Mouse (Mus musculus) thymus, adult 2 months (tissue): ENCODE results near the gene Slc6a21. TPM values are rescaled to one million over a fixed set of nuclear protein-coding genes. Genes with fewer than 3 reads are reported as not detected.

Experiments used
- DNase-seq: peaks from one replicate; pipeline ENCODE4 v3.0.0; 2021
- H3K27ac ChIP-seq: fragments of 200-500 bp; 2 replicates; pipeline ENCODE4 v1.5.1; 2012; ENCODE audit warnings: low read length, control low read depth; ENCODE audit not compliant: control insufficient read depth, insufficient read depth
- H3K27me3 ChIP-seq: fragments of 200-500 bp; 2 replicates; pipeline ENCODE4 v1.6.1; 2012; ENCODE audit warnings: mild to moderate bottlenecking, low read length, moderate library complexity, mixed read lengths; ENCODE audit not compliant: control insufficient read depth, insufficient read depth
- H3K36me3 ChIP-seq: fragments of 200-500 bp; 2 replicates; pipeline ENCODE4 v1.6.1; 2012; ENCODE audit warnings: mild to moderate bottlenecking, low read length, moderate library complexity; ENCODE audit not compliant: control insufficient read depth, insufficient read depth
- H3K4me1 ChIP-seq: fragments of 200-500 bp; replicated peaks from 2 replicates; pipeline ENCODE4 v1.6.1; 2012; ENCODE audit warnings: low read length; ENCODE audit not compliant: control insufficient read depth, insufficient read depth
- H3K4me3 ChIP-seq: fragments of 200-500 bp; 2 replicates; pipeline ENCODE4 v1.5.1; 2012; ENCODE audit warnings: mild to moderate bottlenecking, low read length, control low read depth, moderate library complexity; ENCODE audit not compliant: control insufficient read depth, insufficient read depth
- CTCF ChIP-seq: fragments of 200-500 bp; IDR thresholded peaks from 2 replicates; pipeline ENCODE4 v1.5.1; 2012; ENCODE audit warnings: mild to moderate bottlenecking, control low read depth, low read length, moderate library complexity, borderline replicate concordance; ENCODE audit not compliant: control insufficient read depth, poor library complexity, insufficient read depth; ENCODE audit errors: extremely low read depth
- POLR2A ChIP-seq: fragments of 200-500 bp; IDR thresholded peaks from 2 replicates; pipeline ENCODE4 v1.6.1; 2012; ENCODE audit warnings: mild to moderate bottlenecking, low read length, control low read depth, moderate library complexity; ENCODE audit not compliant: control insufficient read depth, poor library complexity, insufficient read depth; ENCODE audit errors: extremely low read depth
- WGBS: fragments of 180-500 bp; shearing (Covaris S2); methylation state at CpG from one replicate; pipeline ENCODE4 v1.1.7; 2018; 5-methylcytosine and 5-hydroxymethylcytosine counted together
- polyA plus RNA-seq: library from polyadenylated mRNA; depleted of rRNA; stranded (reverse); fragments of >200 nt; gene quantifications from 2 replicates; pipeline ENCODE4 v1.2.3, GENCODE M21; 2012

The Slc6a21 gene
- polyA plus RNA-seq, 1 experiment, result 0.50 TPM

GRCm38 (mm10) chr7:45300270-45300669 is 23.0 kb downstream of the Slc6a21 start:
- DNase-seq, result peak; percentile 51
- H3K4me3 ChIP-seq, result no peak overlapping the region
- no peak overlapping the region for H3K27ac ChIP-seq
- no peaks in the 10 kb centered on the region for H3K36me3 ChIP-seq
- TF ChIP-seq CTCF, result no peak
- TF ChIP-seq POLR2A, result no peak
- no peaks in the 10 kb centered on the region for H3K27me3 ChIP-seq
- 30% methylated on average over 6 of the region's 6 CpGs for WGBS
- H3K4me1 ChIP-seq, result peaks cover 2% of the 10 kb centered on the region; the same call in 1 of the 2 replicates

- no peak overlapping the region for H3K4me3 ChIP-seq
- H3K36me3 ChIP-seq, result no peaks in the 10 kb centered on the region
- H3K4me1 ChIP-seq, result peaks cover 3% of the 10 kb centered on the region; the same call in 1 of the 2 replicates
- DNase-seq, result no peak
- WGBS, result 91% methylated on average over 8 of the region's 8 CpGs
- no peak overlapping the region for H3K27ac ChIP-seq
- TF ChIP-seq POLR2A (no peak), CTCF (no peak)
- no peaks in the 10 kb centered on the region for H3K27me3 ChIP-seq
These were observed 25.3 kb downstream of the Slc6a21 start for GRCm38 (mm10) chr7:45302626-45303025.

GRCm38 (mm10) chr7:45304869-45305268 is 27.6 kb downstream of the Slc6a21 start:
- no peaks in the 10 kb centered on the region for H3K36me3 ChIP-seq
- peaks cover 15% of the 10 kb centered on the region for H3K4me1 ChIP-seq
- TF ChIP-seq CTCF, result no peak
- no peak overlapping the region for H3K4me3 ChIP-seq
- 53% methylated on average over 13 of the region's 13 CpGs for WGBS
- no peak for DNase-seq
- no peak overlapping the region for H3K27ac ChIP-seq
- no peaks in the 10 kb centered on the region for H3K27me3 ChIP-seq

DNA sequence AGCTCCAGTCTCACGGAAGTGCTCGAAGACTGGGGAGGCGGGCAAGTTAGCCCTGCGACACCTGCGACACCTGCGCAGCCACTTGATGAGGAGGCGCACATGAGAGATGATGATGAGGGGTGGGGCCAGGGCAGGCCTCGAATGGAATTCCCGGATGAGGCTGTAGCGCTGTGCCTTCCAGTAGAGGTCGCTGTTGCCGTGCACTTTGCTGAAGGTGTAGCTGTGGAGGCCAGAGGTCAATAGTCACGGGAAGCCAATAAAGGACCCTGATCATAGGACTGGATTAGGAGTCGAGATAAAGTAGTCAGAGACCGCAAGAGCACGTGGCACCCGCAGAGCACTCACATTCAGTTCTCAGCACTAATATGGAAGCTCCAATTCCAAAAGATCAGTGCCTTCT is 28.0 kb downstream of the Slc6a21 start:
- WGBS, result 51% methylated on average over 17 of the region's 17 CpGs
- Histone ChIP-seq H3K4me3 (no peak overlapping the region), H3K27me3 (no peaks in the 10 kb centered on the region), H3K27ac (no peak overlapping the region), H3K36me3 (no peaks in the 10 kb centered on the region), H3K4me1 (peaks cover 15% of the 10 kb centered on the region)
- peak; percentile 29 for DNase-seq
- TF ChIP-seq POLR2A, result no peak
- peak; percentile 69; the same call in 1 of the 2 replicates for TF ChIP-seq CTCF

DNA sequence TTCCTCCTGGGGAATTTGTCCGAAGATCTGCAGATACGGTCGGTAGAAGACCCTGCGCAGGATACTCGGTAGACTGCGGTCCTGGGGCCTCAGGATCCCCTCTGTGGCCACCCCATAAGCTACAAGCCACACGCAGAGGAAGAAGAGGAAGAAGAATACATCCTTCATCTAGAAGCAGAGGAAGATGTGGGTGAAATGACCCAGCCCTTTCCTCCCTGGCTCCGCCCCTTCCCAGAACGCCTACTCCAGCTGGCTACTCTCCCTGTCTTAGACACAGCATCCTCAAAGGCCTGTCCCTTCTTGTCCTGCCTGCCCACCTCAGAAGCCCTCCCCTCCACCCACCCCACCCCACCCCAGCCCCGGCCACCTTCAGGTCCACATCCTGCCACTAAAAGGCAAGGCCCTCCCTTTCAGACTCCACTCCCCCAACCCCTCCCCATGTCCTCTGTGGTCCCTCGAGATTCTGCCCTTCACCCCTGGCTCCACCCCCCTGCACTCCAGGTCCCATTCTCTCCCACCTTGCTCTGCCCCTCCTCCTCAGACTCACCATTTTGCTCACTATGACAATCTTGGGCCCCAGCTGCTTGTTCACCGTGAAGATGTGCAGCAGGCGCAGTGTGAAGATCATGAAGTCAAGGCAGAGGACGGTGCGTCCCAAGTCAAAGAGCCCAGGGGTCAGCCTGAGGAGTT is 31.4 kb downstream of the Slc6a21 start:
- WGBS, result 25% methylated on average over 15 of the region's 15 CpGs
- TF ChIP-seq CTCF (no peak), POLR2A (no peak)
- Histone ChIP-seq H3K27ac (no peak overlapping the region), H3K4me3 (no peak overlapping the region), H3K4me1 (peaks cover 15% of the 10 kb centered on the region), H3K27me3 (no peaks in the 10 kb centered on the region), H3K36me3 (no peaks in the 10 kb centered on the region)
- no peak for DNase-seq

DNA sequence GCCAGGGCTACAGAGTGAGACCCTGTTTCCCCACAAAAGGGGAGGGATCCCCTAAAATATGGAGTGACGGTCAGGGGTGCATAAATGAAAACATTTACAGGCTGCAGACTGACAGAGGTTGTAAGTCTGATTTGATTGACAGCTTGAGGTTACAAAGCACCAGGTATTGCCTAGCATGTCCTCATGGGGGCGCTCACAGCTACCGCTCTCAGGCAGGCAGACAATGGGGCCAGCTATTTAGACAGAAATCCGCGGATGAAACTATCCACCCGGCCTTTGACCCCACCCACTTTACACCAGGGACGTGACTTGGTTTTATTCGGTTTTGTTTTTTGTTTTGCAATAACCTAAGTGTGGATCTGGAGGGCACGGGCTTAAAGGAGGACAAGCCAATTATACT is 32.1 kb downstream of the Slc6a21 start:
- no peak for TF ChIP-seq POLR2A
- no peak for TF ChIP-seq CTCF
- H3K4me3 ChIP-seq, result no peak overlapping the region
- H3K27me3 ChIP-seq, result no peaks in the 10 kb centered on the region
- peak; percentile 31 for DNase-seq
- 35% methylated on average over 9 of the region's 9 CpGs for WGBS
- H3K36me3 ChIP-seq, result no peaks in the 10 kb centered on the region
- H3K27ac ChIP-seq, result no peak overlapping the region
- H3K4me1 ChIP-seq, result peaks cover 15% of the 10 kb centered on the region

DNA sequence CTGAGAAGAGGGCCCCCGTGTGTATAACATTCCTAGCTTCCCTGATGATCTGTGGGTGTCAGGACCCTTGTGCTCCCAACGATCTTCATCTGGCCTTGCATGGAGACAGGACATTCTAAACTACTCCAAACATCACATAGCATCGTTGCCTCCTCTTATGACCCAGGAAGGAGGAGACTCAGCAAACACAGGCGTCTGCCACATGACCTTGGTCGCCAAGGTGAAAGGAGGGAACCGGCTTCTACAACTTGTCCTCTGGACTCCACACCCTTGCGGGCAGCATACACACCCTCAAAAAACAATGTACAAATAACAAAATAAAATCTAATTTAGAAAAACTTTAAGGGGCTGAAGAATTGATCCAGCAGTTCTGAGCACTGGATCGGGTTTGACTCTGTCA is 34.7 kb downstream of the Slc6a21 start:
- Histone ChIP-seq H3K4me3 (no peak overlapping the region), H3K27ac (no peak overlapping the region), H3K36me3 (no peaks in the 10 kb centered on the region), H3K27me3 (no peaks in the 10 kb centered on the region), H3K4me1 (peaks cover 12% of the 10 kb centered on the region; the same call in 1 of the 2 replicates)
- 92% methylated on average over 8 of the region's 8 CpGs for WGBS
- no peak for TF ChIP-seq CTCF
- TF ChIP-seq POLR2A, result no peak
- DNase-seq, result no peak
